In genomic region chr1:171122932-171123331, GRCm38 (mm10) we compare ENCODE assay signal across 8 mouse cellular contexts. TPM values are rescaled to one million over a fixed set of nuclear protein-coding genes. Genes with fewer than 3 reads are reported as not detected.
DNase-seq lines count a peak whose midpoint lies in the region; ATAC-seq and TF ChIP-seq lines count a peak whose summit lies in the region.

No protein-coding gene starts in this region.

- H3K9ac ChIP-seq in neural tube, embryonic 13.5 days = no peak overlapping the region
- no peak overlapping the region for H3K9ac ChIP-seq in heart, embryonic 16.5 days (ENCODE audit: low read length)
- H3K9ac ChIP-seq in liver, adult 2 months (ENCODE audit: low read depth, low read length) = 0 out of 2 replicates have a peak overlapping the region, but pooled peaks have one; percentile 15

- TF ChIP-seq POLR2A in liver, adult 2 months (IDR thresholded peaks at IDR 0.05; ENCODE audit: extremely low read depth, insufficient read depth, low read length) = no peak
- TF ChIP-seq POLR2A in small intestine, adult 2 months (IDR thresholded peaks at IDR 0.05; ENCODE audit: low read depth, low read length) = no peak

- DNase-seq in neural tube, embryonic 10.5 days (ENCODE audit: extremely low spot score, low spot score) = no peak
- DNase-seq in liver, adult 2 months (ENCODE audit: extremely low read depth, low read depth, low spot score) = peak; percentile 82
- no peak for DNase-seq in adipocyte (ENCODE audit: low spot score)
- no peak for DNase-seq in thymus, postnatal 36 days
- DNase-seq in left cerebral cortex, adult 8-10 months (ENCODE audit: low spot score in 2 of 2) = no peak

- H3K9me3 ChIP-seq in neural tube, embryonic 13.5 days = no peaks in the 10 kb centered on the region
- no peaks in the 10 kb centered on the region for H3K9me3 ChIP-seq in heart, embryonic 16.5 days (replicated peaks; ENCODE audit: control insufficient read depth, low read length)

- H3K4me1 ChIP-seq in neural tube, embryonic 13.5 days (replicated peaks) = peaks cover 9% of the 10 kb centered on the region; the same call in 1 of the 2 replicates
- peaks cover 7% of the 10 kb centered on the region for H3K4me1 ChIP-seq in heart, embryonic 16.5 days (ENCODE audit: control insufficient read depth, insufficient read depth, low read length)
- H3K4me1 ChIP-seq in liver, adult 2 months (ENCODE audit: control insufficient read depth, insufficient read depth, low read length) = peaks cover 3% of the 10 kb centered on the region; the same call in 1 of the 2 replicates
- H3K4me1 ChIP-seq in small intestine, adult 2 months (ENCODE audit: control insufficient read depth, insufficient read depth, insufficient read length, low read length) = peaks cover 2% of the 10 kb centered on the region; the same call in 1 of the 2 replicates

- H3K79me2 ChIP-seq in liver, adult 2 months (ENCODE audit: control insufficient read depth, insufficient read depth, low read length) = no peaks in the 10 kb centered on the region

- no peak for TF ChIP-seq CTCF in liver, adult 2 months (IDR thresholded peaks at IDR 0.05; ENCODE audit: low read depth, low read length)
- no peak for TF ChIP-seq CTCF in small intestine, adult 2 months (IDR thresholded peaks at IDR 0.05; ENCODE audit: extremely low read depth, insufficient read length, insufficient replicate concordance, low read depth, low read length)

- no peak overlapping the region; the same call in 1 of the 2 replicates for H3K27ac ChIP-seq in neural tube, embryonic 13.5 days (replicated peaks)
- H3K27ac ChIP-seq in heart, embryonic 16.5 days (ENCODE audit: low read length) = no peak overlapping the region
- H3K27ac ChIP-seq in liver, adult 2 months (replicated peaks; ENCODE audit: insufficient read depth, low read depth, low read length) = 0 out of 2 replicates have a peak overlapping the region, but pooled peaks have one; percentile 5
- 0 out of 2 replicates have a peak overlapping the region, but pooled peaks have one; percentile 13 for H3K27ac ChIP-seq in small intestine, adult 2 months (ENCODE audit: insufficient read depth, low read depth, low read length)

- H3K27me3 ChIP-seq in neural tube, embryonic 13.5 days = no peaks in the 10 kb centered on the region
- no peaks in the 10 kb centered on the region for H3K27me3 ChIP-seq in heart, embryonic 16.5 days (ENCODE audit: control insufficient read depth, insufficient read depth, low read length)
- H3K27me3 ChIP-seq in liver, adult 2 months (ENCODE audit: control insufficient read depth, insufficient read depth, low read length) = no peaks in the 10 kb centered on the region
- no peaks in the 10 kb centered on the region for H3K27me3 ChIP-seq in small intestine, adult 2 months (ENCODE audit: control insufficient read depth, insufficient read depth, low read length)

- no peak for ATAC-seq in neural tube, embryonic 13.5 days (ENCODE audit: low read depth)
- 0 out of 2 replicates have a peak, but pooled peaks have one; percentile 51 for ATAC-seq in heart, embryonic 16.5 days (replicated peaks; ENCODE audit: extremely low read depth, insufficient read depth, low FRiP score)

- H3K36me3 ChIP-seq in neural tube, embryonic 13.5 days = peaks cover 3% of the 10 kb centered on the region
- H3K36me3 ChIP-seq in heart, embryonic 16.5 days (ENCODE audit: control insufficient read depth, insufficient read depth) = peaks cover 9% of the 10 kb centered on the region
- no peaks in the 10 kb centered on the region; the same call in 1 of the 2 replicates for H3K36me3 ChIP-seq in liver, adult 2 months (ENCODE audit: control insufficient read depth, insufficient read depth, low read length)
- H3K36me3 ChIP-seq in small intestine, adult 2 months (ENCODE audit: control insufficient read depth, insufficient read depth, low read length) = 0 out of 2 replicates have a peak, but pooled peaks cover under 1% of the 10 kb centered on the region

- H3K4me2 ChIP-seq in neural tube, embryonic 13.5 days = peak overlapping the region; percentile 13; the same call in 1 of the 2 replicates
- no peak overlapping the region for H3K4me2 ChIP-seq in heart, embryonic 16.5 days (ENCODE audit: low read depth, low read length)

- H3K4me3 ChIP-seq in neural tube, embryonic 13.5 days = no peak overlapping the region
- no peak overlapping the region for H3K4me3 ChIP-seq in heart, embryonic 16.5 days (ENCODE audit: low read length)
- no peak overlapping the region for H3K4me3 ChIP-seq in liver, adult 2 months (ENCODE audit: insufficient read depth, low read depth, low read length)
- peak overlapping the region; percentile 9 for H3K4me3 ChIP-seq in small intestine, adult 2 months (ENCODE audit: low read depth, low read length)

- WGBS in neural tube, embryonic 13.5 days = 35% methylated on average over 7 of the region's 7 CpGs
- WGBS in heart, embryonic 16.5 days = 31% methylated on average over 7 of the region's 7 CpGs
- 11% methylated on average over 7 of the region's 7 CpGs for WGBS in liver, adult 2 months
- 16% methylated on average over 7 of the region's 7 CpGs for WGBS in small intestine, adult 2 months

RNA-seq across cellular contexts. Expression of gene Cfap126, which starts 9.2 kb away (rescaled TPM):
- polyA plus RNA-seq in neural tube, embryonic 13.5 days (2015; fragmentation: Nextera tagmentation; extraction: Ambion mirVana) = 2.8 and 2.9 TPM in 2 replicates
- 2.9 and 3.5 TPM in 2 replicates for polyA plus RNA-seq in heart, embryonic 16.5 days (2015; fragmentation: Nextera tagmentation; extraction: Ambion mirVana)
- total RNA-seq in liver, adult 2 months (2014; rRNA removed) = 0.13 and 0.37 TPM in 2 replicates
- polyA plus RNA-seq in liver, adult 2 months (2012; rRNA removed) = 1.5 and 3.5 TPM in 2 replicates
- polyA plus RNA-seq in small intestine, adult 2 months (2012; rRNA removed) = 0.96 and 1.2 TPM in 2 replicates
- 1 to 10 TPM; 1.0 to 1.8 (median 1.2) TPM for total RNA-seq in left cerebral cortex, adult 8-10 months (2022)

RNA-seq across cellular contexts. Expression of gene Sdhc, which starts 27.5 kb away (rescaled TPM):
- polyA plus RNA-seq in neural tube, embryonic 13.5 days (2015; fragmentation: Nextera tagmentation; extraction: Ambion mirVana) = 278 and 279 TPM in 2 replicates
- 622 and 629 TPM in 2 replicates for polyA plus RNA-seq in heart, embryonic 16.5 days (2015; fragmentation: Nextera tagmentation; extraction: Ambion mirVana)
- 194 and 217 TPM in 2 replicates for total RNA-seq in liver, adult 2 months (2014; rRNA removed)
- polyA plus RNA-seq in liver, adult 2 months (2012; rRNA removed) = 375 and 403 TPM in 2 replicates
- polyA plus RNA-seq in small intestine, adult 2 months (2012; rRNA removed) = 120 and 226 TPM in 2 replicates
- total RNA-seq in left cerebral cortex, adult 8-10 months (2022) = 100 to 1,000 TPM; 196 to 228 (median 209) TPM

RNA-seq across cellular contexts. Expression of gene Mpz, which starts 27.6 kb away (rescaled TPM):
- polyA plus RNA-seq in neural tube, embryonic 13.5 days (2015; fragmentation: Nextera tagmentation; extraction: Ambion mirVana) = 20.7 and 25.7 TPM in 2 replicates
- 0.44 and 1.1 TPM in 2 replicates for polyA plus RNA-seq in heart, embryonic 16.5 days (2015; fragmentation: Nextera tagmentation; extraction: Ambion mirVana)
- 0.07 and 0.09 TPM in 2 replicates for total RNA-seq in liver, adult 2 months (2014; rRNA removed)
- 0.27 and 0.83 TPM in 2 replicates for polyA plus RNA-seq in liver, adult 2 months (2012; rRNA removed)
- 0.28 and 0.66 TPM in 2 replicates for polyA plus RNA-seq in small intestine, adult 2 months (2012; rRNA removed)
- total RNA-seq in left cerebral cortex, adult 8-10 months (2022) = under 1 TPM; 0.30 to 0.53 (median 0.35) TPM

RNA-seq across cellular contexts. Expression of gene Fcgr3, which starts 58.2 kb away (rescaled TPM):
- polyA plus RNA-seq in neural tube, embryonic 13.5 days (2015; fragmentation: Nextera tagmentation; extraction: Ambion mirVana) = 9.0 and 10.9 TPM in 2 replicates
- 10.2 and 10.7 TPM in 2 replicates for polyA plus RNA-seq in heart, embryonic 16.5 days (2015; fragmentation: Nextera tagmentation; extraction: Ambion mirVana)
- total RNA-seq in liver, adult 2 months (2014; rRNA removed) = 11.5 and 14.5 TPM in 2 replicates
- 2.6 and 4.5 TPM in 2 replicates for polyA plus RNA-seq in liver, adult 2 months (2012; rRNA removed)
- polyA plus RNA-seq in small intestine, adult 2 months (2012; rRNA removed) = 4.9 and 6.7 TPM in 2 replicates
- total RNA-seq in left cerebral cortex, adult 8-10 months (2022) = 10 to 100 TPM; 10.6 to 36.7 (median 22.6) TPM

Comparison
In these comparisons a context has a peak if more than half of its experiments do, and no peak if none do; other contexts are left out.
1. H3K27ac ChIP-seq: peak in liver, adult 2 months (single experiment) and small intestine, adult 2 months (single experiment); none in neural tube, embryonic 13.5 days (single experiment) and heart, embryonic 16.5 days (single experiment).
2. RNA of gene Mpz, which starts 27.6 kb away (polyA plus RNA-seq): 20.7 to 25.7 TPM in neural tube, embryonic 13.5 days; 0.44 to 1.1 TPM in heart, embryonic 16.5 days, 0.28 to 0.66 TPM in small intestine, adult 2 months and 0.27 to 0.83 TPM in liver, adult 2 months; every median in the first group is over 10 times any median in the second.